In genomic region chr11:69197743-69198142, GRCm38 (mm10) we compare ENCODE assay signal across 10 mouse cellular contexts. TPM values are rescaled to one million over a fixed set of nuclear protein-coding genes. Genes with fewer than 3 reads are reported as not detected.
A peak's percentile ranks its signal among the peaks of the same experiment; 100 is the strongest.
DNase-seq lines count a peak whose midpoint lies in the region; ATAC-seq and TF ChIP-seq lines count a peak whose summit lies in the region.
"Had no signal": no experiment of that assay in that cellular context is flagged by ENCODE, and none has a peak within 500 bp of the region (broad histone marks: within the 10 kb centered on the region; RNA-seq: fewer than 3 reads in every experiment).

Gene Alox8 (minus strand): TSS chr11:69197843.

- DNase-seq in heart, postnatal 36 days, result no peak
- DNase-seq in CH12.LX (ENCODE audit: extremely low read depth), result no peak
- no peak for DNase-seq in forebrain, embryonic 14.5 days (ENCODE audit: low spot score)
- DNase-seq in liver, embryonic 13.5 days, result no peak
- no peak for DNase-seq in right cerebral cortex, adult 18-20 months
- no peak for DNase-seq in adrenal gland, postnatal 10 days
- DNase-seq: cerebellum, adult 11 months had no signal

- H3K4me3 ChIP-seq in heart, embryonic 13.5 days, result peak within 1 kb of the TSS; percentile 36
- H3K4me3 ChIP-seq in CH12.LX (replicated peaks in 1 of 3; ENCODE audit: low read depth in 2 of 3, low read length in 2 of 3, poor library complexity in 1 of 3), result peak within 1 kb of the TSS in 1 of 3 experiments; percentile 10
- 0 out of 2 replicates have a peak within 1 kb of the TSS, but pooled peaks have one; percentile 11 for H3K4me3 ChIP-seq in forebrain, embryonic 14.5 days (ENCODE audit: low read depth, low read length)
- no peak within 1 kb of the TSS for H3K4me3 ChIP-seq in liver, embryonic 13.5 days (replicated peaks)

- no peak for TF ChIP-seq POLR2A in CH12.LX (IDR thresholded peaks at IDR 0.05; ENCODE audit: low read depth, low read length)

- H3K36me3 ChIP-seq in heart, embryonic 13.5 days, result no peaks in the 10 kb centered on the region
- H3K36me3 ChIP-seq in CH12.LX (replicated peaks in 1 of 2; ENCODE audit: control insufficient read depth in 1 of 2, insufficient read depth in 1 of 2, low read length in 1 of 2), result no peaks in the 10 kb centered on the region
- no peaks in the 10 kb centered on the region for H3K36me3 ChIP-seq in forebrain, embryonic 14.5 days (ENCODE audit: control insufficient read depth, insufficient read depth, low read length)
- no peaks in the 10 kb centered on the region for H3K36me3 ChIP-seq in liver, embryonic 13.5 days

- dilution Hi-C loops in CH12.LX (cut with MboI; ENCODE audit: extremely low pct_ligation_motif_present, extremely low pct_unique_long_range_greater_than_20kb, low sequenced_read_pairs), result no loop called here

- H3K4me2 ChIP-seq in heart, embryonic 13.5 days, result peak within 1 kb of the TSS; percentile 66
- H3K4me2 ChIP-seq in CH12.LX (ENCODE audit: insufficient read depth, low read depth, poor library complexity, severe bottlenecking), result peak within 1 kb of the TSS; percentile 42
- H3K4me2 ChIP-seq in forebrain, embryonic 14.5 days (ENCODE audit: low read length), result peak within 1 kb of the TSS; percentile 41
- H3K4me2 ChIP-seq in liver, embryonic 13.5 days, result peak within 1 kb of the TSS; percentile 22; the same call in 1 of the 2 replicates

- peaks cover 22% of the 10 kb centered on the region for H3K4me1 ChIP-seq in heart, embryonic 13.5 days
- peaks cover 2 to 10% of the 10 kb centered on the region in 2 experiments; a peak in 3 of 4 replicates for H3K4me1 ChIP-seq in CH12.LX (ENCODE audit: control insufficient read depth in 1 of 2, insufficient read depth in 2 of 2)
- 0 out of 2 replicates have a peak, but pooled peaks cover 5% of the 10 kb centered on the region for H3K4me1 ChIP-seq in forebrain, embryonic 14.5 days (ENCODE audit: control insufficient read depth, insufficient read depth, low read length)
- H3K4me1 ChIP-seq in liver, embryonic 13.5 days (replicated peaks), result no peaks in the 10 kb centered on the region; the same call in 1 of the 2 replicates

- no peak for TF ChIP-seq EP300 in CH12.LX (IDR thresholded peaks at IDR 0.05; ENCODE audit: low read length)

- no peak for TF ChIP-seq CTCF in CH12.LX (conservative IDR thresholded peaks at IDR 0.05 in 1 of 2, IDR thresholded peaks at IDR 0.05 in 1 of 2; ENCODE audit: low read depth in 2 of 2, low read length in 2 of 2)

- intact Hi-C loops in heart, postnatal 36 days (cut with DNase I), result no loop called here

- no peak for TF ChIP-seq RAD21 in CH12.LX (IDR thresholded peaks at IDR 0.05; ENCODE audit: low read depth, low read length)

- ATAC-seq in heart, embryonic 13.5 days (ENCODE audit: extremely low read depth, insufficient number of reproducible peaks, low FRiP score, low TSS enrichment), result no peak
- no peak for ATAC-seq in forebrain, embryonic 14.5 days
- ATAC-seq in liver, embryonic 13.5 days (ENCODE audit: low read depth), result no peak
- no peak for ATAC-seq in erythroid progenitor cell, adult 5-6 weeks (replicated peaks; ENCODE audit: low FRiP score, poor library complexity, severe bottlenecking)

- 33% methylated on average over 6 of the region's 6 CpGs for WGBS in heart, embryonic 13.5 days
- WGBS in forebrain, embryonic 14.5 days, result 27% methylated on average over 6 of the region's 6 CpGs
- 28% methylated on average over 6 of the region's 6 CpGs for WGBS in liver, embryonic 13.5 days (ENCODE audit: insufficient replicate concordance)

- peak within 1 kb of the TSS; percentile 67 for H3K9ac ChIP-seq in heart, embryonic 13.5 days
- H3K9ac ChIP-seq in CH12.LX (ENCODE audit: insufficient read depth, low read depth), result no peak within 1 kb of the TSS
- peak within 1 kb of the TSS; percentile 21; the same call in 1 of the 2 replicates for H3K9ac ChIP-seq in forebrain, embryonic 14.5 days (ENCODE audit: low read length)
- H3K9ac ChIP-seq in liver, embryonic 13.5 days, result no peak within 1 kb of the TSS

- no peaks in the 10 kb centered on the region for H3K9me3 ChIP-seq in heart, embryonic 13.5 days
- no peaks in the 10 kb centered on the region for H3K9me3 ChIP-seq in CH12.LX (replicated peaks; ENCODE audit: low read length)
- H3K9me3 ChIP-seq in forebrain, embryonic 14.5 days (replicated peaks; ENCODE audit: control insufficient read depth, low read length), result no peaks in the 10 kb centered on the region
- H3K9me3 ChIP-seq in liver, embryonic 13.5 days (replicated peaks), result no peaks in the 10 kb centered on the region

- no peak within 1 kb of the TSS for H3K27ac ChIP-seq in heart, embryonic 13.5 days (replicated peaks)
- no peak within 1 kb of the TSS for H3K27ac ChIP-seq in CH12.LX (ENCODE audit: insufficient read depth, low read depth)
- H3K27ac ChIP-seq in forebrain, embryonic 14.5 days (ENCODE audit: low read depth, low read length), result no peak within 1 kb of the TSS
- H3K27ac ChIP-seq in liver, embryonic 13.5 days, result no peak within 1 kb of the TSS

- no peaks in the 10 kb centered on the region for H3K79me2 ChIP-seq in CH12.LX (replicated peaks; ENCODE audit: control insufficient read depth, extremely low read depth, insufficient read depth, poor library complexity, severe bottlenecking)

- in situ Hi-C loops in CH12.LX (cut with MboI; ENCODE audit: low pct_ligation_motif_present, low pct_unique_long_range_greater_than_20kb, low sequenced_read_pairs), result no loop called here

- H3K27me3 ChIP-seq in heart, embryonic 13.5 days (replicated peaks), result peaks cover 67% of the 10 kb centered on the region
- peaks cover 73% of the 10 kb centered on the region for H3K27me3 ChIP-seq in CH12.LX (replicated peaks)
- H3K27me3 ChIP-seq in forebrain, embryonic 14.5 days (replicated peaks; ENCODE audit: control insufficient read depth, insufficient read depth, low read length), result peaks cover 19% of the 10 kb centered on the region
- H3K27me3 ChIP-seq in liver, embryonic 13.5 days, result peaks cover 53% of the 10 kb centered on the region

TF ChIP-seq in CH12.LX, 34 proteins besides CTCF, POLR2A, EP300 and RAD21:
- TF ChIP-seq USF1 (IDR thresholded peaks at IDR 0.05; ENCODE audit: low read depth, low read length) (no peak), BHLHE40 (IDR thresholded peaks at IDR 0.05; ENCODE audit: low read depth, low read length) (no peak), ZMIZ1 (IDR thresholded peaks at IDR 0.05; ENCODE audit: low read depth, low read length) (no peak), JUN (IDR thresholded peaks at IDR 0.05; ENCODE audit: insufficient read depth, low read depth, low read length) (no peak), MAZ (IDR thresholded peaks at IDR 0.05; ENCODE audit: low read depth, low read length) (no peak), UBTF (IDR thresholded peaks at IDR 0.05; ENCODE audit: low read depth, low read length) (no peak), ELF1 (IDR thresholded peaks at IDR 0.05; ENCODE audit: low read depth, low read length) (no peak), SMC3 (IDR thresholded peaks at IDR 0.05; ENCODE audit: low read depth, low read length) (no peak), USF2 (conservative IDR thresholded peaks at IDR 0.05; ENCODE audit: low read depth, low read length) (no peak), NELFE (IDR thresholded peaks at IDR 0.05; ENCODE audit: low read depth, low read length) (no peak), CHD2 (IDR thresholded peaks at IDR 0.05; ENCODE audit: low read length) (no peak)

RNA-seq across cellular contexts. Expression of gene Alox8, which starts in this region (rescaled TPM):
- 1.1 and 1.5 TPM in 2 replicates for polyA plus RNA-seq in heart, embryonic 13.5 days (2015; fragmentation: Nextera tagmentation; extraction: Ambion mirVana)
- total RNA-seq in heart, postnatal 36 days (2021), result 1 to 10 TPM; 1.4 to 2.1 TPM
- 0.30 and 0.50 TPM in 2 replicates for total RNA-seq in CH12.LX (2012; rRNA removed)
- not detected in 2 replicates for total RNA-seq in CH12.LX (2014; rRNA removed)
- 0.10 TPM in 1 of 2 replicates, not detected in the other for polyA plus RNA-seq in CH12.LX (2012; ENCODE audit: insufficient read length, low read depth)
- 0.08 TPM in 1 of 2 replicates, not detected in the other for polyA plus RNA-seq in forebrain, embryonic 14.5 days (2014; fragmentation: Nextera tagmentation; extraction: Ambion mirVana)
- polyA plus RNA-seq in liver, embryonic 13.5 days (2015; fragmentation: Nextera tagmentation; extraction: Ambion mirVana), result 0.20 TPM in 1 of 2 replicates, not detected in the other
- total RNA-seq in adrenal gland, postnatal 10 days (2021), result not detected
- total RNA-seq in erythroid progenitor cell, adult 5-6 weeks (2015; ENCODE audit: low replicate concordance), result not detected in 2 replicates
- total RNA-seq in erythroid progenitor cell, adult 5-6 weeks (2017; ENCODE audit: low replicate concordance), result not detected in 2 replicates
- polyA plus RNA-seq: large intestine, adult 2 months had no signal

Comparison
In these comparisons a context has a peak if more than half of its experiments do, and no peak if none do; other contexts are left out.
1. H3K9ac ChIP-seq: peak in heart, embryonic 13.5 days (single experiment) and forebrain, embryonic 14.5 days (single experiment); none in CH12.LX (single experiment) and liver, embryonic 13.5 days (single experiment).
2. Peak in every context shown above with its lines, with median percentiles within 50 percentile points of each other: H3K4me2 ChIP-seq.